Mouse (Mus musculus) cerebellum, adult 11-12 months (tissue): ENCODE results near the gene Slco4a1.

Experiments
- DNase-seq: peaks from one replicate; pipeline ENCODE4 v3.0.0; 2022

The Slco4a1 gene

DNA sequence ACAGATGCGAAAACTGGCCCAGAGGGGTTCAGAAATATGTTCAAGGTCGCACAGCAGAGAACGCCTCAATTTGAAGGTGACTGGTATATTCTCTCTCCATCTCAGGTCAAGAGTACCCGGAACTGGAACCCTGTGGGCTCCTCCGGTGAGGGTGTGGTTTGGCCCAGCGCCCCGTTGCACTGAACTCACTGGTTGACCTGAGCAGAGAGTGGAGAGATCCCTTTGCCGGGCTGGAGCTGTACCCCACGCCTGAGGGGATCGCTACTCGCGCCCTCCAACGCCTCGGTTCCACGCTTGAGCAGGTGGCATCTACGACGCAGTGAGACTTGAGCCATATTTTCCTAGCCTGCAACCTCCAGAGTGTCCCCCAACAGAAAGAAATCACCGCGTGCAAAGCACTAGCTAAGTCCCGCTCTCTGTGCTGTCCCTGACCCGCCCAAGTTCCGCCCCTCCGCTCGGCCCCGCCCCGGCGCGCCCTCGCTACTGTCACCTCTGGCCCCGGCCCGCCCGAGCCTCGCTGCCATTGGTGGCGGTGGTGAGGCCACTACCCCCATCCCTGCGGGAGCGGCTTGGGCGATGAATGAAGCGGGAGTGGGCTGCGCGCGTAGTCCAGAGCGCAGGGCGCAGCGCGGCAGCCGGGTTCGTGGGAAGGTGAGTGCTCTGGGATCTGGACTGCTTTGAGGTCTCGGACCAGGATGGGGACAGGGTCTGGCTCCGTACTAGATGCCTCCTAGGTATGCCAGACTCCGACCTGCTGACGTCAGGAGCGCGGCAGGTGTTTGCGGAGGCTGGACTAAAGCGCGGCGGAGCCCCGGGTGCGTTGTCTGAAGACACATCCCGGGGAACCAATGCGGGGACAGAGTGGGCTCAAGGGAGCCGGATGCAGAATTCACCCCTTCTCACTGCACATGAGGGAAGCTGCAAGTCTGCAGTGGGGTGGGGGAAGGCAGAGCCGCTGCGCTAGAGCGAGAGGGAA, at the start of gene Slco4a1:
TSS of gene Slco4a1 (plus strand) at position 523 of the 976 bp plus-strand sequence.
- peak; percentile 89 for DNase-seq

DNA sequence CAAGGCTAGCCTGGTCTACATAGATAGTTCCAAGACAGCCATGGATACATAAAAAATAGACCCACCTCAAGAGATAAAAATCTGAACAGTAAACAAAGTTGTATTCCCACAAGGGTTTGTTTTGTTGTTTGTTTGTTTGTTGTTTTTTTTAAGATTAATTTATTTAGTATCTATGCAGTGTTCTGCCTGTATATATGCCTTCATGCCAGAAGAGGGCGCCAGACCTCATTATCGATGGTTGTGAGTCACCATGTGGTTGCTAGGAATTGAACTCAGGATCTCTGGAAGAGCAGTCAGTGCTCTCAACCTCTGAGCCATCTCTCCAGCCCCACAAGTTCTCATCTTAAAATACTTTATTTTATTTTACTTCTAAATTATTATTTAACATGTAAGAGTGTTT, 47.6 kb upstream of the Slco4a1 start:
- DNase-seq: no peak

DNA sequence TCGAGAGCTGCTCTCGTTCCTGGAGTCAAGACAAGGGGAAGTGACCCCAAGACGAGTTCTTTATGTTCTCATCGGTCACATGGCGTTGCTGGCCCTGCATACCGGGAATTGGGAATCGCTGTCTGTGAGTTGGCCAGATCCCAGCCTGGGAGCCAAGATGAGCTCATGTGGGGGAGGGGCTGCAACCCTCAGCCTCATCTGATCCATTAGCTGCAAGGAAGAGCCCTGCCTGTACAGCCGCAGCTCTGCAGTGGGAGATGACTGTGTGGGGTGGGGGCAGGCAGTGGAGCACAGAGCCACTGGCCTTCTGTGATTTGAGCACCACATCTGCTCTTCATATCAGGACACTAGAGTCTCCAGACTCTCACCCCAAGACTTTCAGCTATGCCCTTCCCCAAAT, 45.6 kb upstream of the Slco4a1 start:
- DNase-seq: no peak

DNA sequence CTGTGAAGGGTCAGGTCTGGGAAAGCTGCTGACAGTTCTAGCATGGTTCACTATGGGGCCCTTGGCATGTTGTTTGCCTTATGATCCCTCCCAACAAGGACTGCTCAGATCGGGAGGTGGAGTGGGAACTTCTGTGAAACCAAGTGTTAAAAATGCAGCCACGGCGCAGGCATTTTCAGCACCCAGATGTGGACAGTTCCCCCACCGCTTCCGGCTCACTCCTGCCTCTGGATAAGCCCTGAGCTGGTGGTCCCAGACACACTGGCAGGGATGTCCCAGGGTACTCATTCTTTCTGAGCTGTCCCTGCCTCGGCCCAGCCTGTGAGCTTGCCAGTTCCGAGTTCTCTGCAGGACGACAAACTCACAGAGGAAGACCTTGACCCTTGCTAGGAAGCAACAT, 45.0 kb upstream of the Slco4a1 start:
- no peak for DNase-seq

DNA sequence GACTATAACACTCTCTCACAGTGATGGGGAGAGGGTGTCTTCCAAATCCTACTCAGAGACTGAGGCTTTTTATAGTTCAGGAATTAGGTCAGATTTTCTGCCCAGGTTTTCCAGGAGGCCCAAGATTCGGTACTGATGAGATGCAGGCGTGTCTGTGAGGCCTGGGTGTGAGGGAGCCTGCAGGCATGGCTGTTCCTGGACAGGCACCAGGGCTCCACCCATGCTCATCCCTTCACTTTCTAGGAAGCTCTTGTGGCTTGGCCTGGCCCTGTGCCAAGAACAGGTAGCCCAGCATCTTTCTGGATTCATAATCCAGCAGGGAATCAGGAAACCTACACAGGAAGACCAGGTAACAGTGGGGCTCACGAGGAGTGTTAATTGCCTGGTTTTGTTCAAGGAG, 40.4 kb upstream of the Slco4a1 start:
- DNase-seq: peak; percentile 10

DNA sequence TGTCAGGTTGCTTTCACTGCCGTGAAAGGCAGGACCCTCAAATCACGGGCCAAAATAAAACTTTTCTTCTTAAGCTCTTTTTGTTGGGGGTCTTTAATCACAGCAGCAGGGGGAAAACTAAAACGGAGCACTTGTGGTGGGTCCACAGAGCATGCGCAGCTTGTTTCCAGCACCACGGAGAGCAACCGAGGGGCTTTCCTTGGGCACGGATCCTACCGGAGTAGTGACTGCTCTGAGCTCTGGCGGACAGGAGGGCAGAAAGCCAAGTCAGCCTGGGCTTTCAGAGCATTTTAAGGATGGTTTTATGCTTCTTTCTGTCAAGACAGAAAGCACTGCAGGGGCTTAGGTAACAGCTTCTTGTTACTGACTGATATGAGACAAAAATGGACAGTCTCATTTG, 38.3 kb upstream of the Slco4a1 start:
- DNase-seq: no peak

DNA sequence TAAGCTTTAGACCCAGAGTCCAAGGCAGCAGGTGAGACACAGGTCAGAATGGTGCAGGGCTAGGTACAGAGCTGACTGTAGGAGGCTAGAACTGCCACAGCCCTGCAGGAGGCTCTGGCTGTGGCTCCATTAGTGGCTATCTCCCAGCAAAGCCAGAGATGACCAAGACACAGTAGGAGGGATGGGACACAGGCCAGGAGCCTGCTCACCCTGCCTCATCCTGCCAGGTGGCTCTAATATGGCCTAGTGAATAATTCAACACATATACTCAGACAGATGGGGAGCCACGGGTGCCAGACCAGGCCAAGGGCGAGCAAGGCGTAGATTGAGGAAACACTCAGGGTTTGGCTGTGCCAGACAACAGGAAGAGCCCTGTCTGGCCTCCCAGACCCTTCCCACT, 35.4 kb upstream of the Slco4a1 start:
- peak; percentile 86 for DNase-seq

DNA sequence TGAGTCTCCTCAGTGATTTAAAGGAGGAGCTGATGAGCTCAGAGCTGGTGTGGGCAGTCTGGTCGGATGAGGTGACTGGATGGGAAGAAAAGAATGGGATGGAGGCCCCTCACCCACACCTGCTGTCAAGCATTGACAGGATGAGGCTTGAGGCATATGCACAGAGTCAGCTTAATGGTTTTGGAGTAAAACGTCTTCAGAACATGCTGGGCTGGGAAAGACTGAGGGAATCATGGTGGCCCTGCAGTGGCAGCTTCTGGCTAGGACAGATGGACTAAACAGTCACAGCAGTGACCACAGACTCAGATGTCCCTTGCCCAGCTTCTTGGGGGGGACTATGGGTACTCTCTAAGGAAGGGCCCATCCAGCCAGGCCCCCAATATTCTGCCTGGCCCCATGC, 30.9 kb upstream of the Slco4a1 start:
- no peak for DNase-seq

DNA sequence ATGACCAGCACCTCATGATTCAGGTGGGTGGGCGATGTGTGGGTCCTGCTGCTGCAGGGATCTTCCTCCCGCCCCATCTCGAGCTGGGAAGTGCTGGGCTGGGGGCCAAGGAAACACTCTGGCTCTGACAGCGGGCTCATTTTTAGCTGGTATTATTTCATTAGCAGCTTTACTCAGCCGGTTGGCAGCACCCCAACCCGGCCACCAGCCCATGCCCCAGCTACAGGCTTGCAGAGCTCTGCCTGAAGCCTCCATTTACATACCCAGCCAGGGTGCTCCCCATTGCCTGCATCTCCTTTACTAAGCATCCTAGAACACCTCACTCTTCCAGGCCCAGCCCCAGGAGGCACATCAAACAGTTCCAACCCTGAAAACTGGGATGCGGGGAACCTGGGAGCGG, 29.0 kb upstream of the Slco4a1 start:
- peak; percentile 27 for DNase-seq

DNA sequence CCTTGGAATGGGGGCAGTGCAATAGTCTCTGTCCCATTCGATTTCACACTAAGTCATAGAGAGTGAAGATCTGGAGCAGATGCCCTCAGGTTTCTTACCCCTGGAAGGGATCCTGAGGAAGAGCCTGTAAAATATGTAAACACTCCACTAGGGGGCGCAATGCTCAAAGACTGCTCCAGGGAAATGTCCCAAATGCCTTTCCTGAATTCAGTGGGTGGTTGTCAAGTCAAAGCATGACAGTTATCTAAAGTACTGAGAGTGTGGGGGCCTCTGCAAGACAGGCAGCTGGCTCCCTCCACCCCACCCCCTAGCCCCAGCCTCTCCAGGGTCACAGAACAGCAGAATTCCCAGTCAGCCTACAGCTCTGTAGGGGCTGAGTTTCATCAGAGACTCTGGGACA, 27.7 kb upstream of the Slco4a1 start:
- DNase-seq: no peak

DNA sequence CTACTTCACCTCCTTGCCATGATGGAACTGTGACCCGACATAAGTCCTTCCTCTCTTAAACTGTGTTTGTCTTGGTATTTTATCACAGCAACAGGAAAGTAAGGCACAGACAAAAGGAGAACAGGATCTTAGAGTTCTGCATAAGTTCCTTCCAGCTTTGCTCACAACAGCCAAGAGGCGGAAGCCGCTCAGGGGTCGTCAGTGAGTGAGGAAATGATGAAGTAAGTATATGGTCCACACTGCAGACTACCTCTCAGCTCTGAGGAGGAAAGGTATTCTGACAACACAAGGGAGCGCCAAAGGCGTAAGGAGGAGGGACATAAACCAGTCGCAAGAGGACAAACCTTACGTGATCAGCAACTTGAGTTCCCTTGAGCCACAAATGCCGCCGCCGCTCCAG, 25.4 kb upstream of the Slco4a1 start:
- DNase-seq: no peak

DNA sequence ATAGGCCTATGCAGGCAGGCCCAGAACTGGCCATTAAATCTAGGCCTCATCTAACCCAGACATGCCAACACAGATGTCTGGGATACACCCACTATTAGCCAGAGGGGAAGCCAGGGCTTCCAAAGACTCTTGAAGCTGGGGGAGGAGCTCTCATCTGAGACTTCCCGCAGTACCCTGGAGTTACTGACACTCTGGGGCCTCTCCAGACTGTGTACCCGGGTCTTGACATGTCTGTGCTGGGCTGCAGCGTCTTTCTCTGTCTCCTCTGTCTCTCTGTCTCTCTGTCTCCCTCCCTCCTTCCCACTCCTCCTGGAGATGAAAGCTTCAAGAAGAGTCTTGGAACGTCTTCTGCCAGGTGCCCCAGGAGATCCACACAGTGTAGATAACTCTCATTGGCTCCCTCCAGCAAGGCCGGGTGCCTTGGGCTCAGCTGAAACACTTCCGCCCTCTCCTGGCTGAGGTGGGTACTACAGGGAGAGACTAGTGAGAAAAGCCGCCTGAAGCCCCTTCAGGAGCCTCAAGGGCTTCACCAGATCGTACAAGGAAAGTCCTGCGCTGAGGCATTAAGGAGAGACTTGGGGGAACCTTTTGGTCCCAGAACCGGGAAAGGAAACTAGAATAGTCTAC, 23.9 kb upstream of the Slco4a1 start:
- DNase-seq: peak; percentile 43

DNA sequence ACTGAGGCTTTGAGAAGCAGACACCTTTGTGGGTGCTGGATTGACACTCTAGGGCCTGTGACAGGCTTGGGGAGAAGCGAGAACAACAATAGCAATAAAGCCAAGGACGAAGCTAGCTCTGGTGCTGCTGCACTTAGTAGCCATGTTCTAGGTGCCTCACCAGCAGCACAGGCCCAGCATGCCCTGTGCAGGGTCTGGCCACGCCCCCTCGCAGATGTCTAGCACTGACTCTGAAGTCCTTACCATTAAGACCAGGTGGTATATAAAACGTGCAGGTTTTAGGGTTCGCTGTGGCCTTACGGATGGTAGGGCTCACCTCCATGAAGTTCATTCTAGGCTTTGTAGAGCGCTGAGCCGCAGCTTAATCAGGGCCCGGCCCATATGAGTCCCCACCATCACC, 23.3 kb upstream of the Slco4a1 start:
- DNase-seq: no peak

DNA sequence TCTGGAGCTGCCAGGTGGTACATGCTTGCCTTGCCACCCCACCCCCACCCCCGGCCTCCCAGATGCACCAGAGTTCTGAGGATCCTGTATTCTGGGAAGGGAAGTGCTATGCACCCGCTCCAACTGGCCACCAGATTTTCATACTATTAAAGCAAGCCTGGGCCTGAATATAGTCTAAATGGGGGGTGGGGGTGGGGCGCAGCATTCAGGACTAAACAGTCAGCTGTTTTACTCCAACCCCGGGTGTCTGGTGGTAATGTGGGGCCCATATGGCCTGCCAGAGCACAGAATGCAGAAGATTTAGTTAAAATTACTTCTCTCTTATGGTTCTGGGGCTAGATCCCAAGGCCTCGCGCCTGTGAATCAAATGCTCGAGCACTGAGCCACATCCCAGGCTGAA, 22.7 kb upstream of the Slco4a1 start:
- no peak for DNase-seq

DNA sequence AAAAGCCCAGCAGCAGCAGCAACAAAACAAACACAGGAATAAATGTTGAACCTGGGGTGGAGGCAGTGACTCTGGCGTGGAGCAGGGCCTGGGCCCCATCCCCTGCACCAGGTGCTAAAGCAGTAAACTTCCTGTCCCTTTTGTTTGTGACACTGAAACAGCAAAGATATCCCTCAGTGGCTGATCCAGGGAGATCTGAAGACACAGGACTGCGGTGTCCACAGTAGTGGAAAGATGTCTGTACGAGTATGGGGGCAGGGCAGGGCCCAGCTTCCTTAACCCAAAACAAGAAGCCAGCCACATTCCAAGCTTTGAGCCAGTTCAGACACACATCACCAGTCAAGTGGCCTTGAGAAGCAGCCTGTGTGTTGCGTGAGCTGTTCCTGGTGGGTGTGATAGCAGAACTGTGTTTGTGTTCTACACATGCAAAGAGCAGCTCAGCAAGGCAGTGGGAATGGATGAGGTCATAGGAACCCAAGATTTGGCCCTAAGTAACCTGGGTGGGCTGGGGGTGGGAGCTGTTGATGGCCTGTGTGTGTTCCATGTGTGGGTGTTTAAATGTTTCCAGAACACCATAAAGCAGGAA, 20.6 kb upstream of the Slco4a1 start:
- no peak for DNase-seq

DNA sequence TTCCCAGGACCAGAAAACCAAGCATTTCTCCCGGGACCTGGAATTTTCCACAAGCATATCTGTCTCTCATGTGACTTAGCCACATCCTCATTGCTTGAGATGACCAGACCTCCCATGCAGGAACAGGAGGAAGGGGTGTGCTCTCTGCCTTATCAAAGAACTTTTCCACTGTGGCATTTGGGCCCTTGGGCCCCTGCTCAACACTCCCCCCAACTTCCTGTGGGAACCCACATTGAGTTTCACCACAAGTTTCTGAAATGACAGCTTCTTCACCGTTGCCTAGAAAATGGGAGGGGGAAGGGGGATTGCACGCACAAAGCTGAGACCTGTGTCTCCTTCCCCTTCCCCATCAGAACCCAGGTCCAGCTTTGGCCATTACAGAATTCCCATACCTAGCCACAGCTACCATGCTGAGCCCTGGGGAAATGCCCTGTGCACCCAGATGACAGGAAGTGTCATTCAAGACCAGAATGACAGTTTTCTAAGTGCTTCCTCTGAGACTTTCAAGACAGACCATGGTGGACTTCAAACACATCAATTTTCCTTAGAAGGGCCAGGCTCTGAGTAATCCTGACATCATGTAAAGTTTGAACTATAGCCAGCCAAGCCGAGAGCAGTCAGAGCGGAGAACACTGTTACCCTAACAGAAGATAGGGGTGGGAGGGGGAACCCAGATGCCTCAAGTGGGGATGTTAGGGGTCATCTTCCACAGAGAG, 18.7 kb upstream of the Slco4a1 start:
- DNase-seq: no peak

DNA sequence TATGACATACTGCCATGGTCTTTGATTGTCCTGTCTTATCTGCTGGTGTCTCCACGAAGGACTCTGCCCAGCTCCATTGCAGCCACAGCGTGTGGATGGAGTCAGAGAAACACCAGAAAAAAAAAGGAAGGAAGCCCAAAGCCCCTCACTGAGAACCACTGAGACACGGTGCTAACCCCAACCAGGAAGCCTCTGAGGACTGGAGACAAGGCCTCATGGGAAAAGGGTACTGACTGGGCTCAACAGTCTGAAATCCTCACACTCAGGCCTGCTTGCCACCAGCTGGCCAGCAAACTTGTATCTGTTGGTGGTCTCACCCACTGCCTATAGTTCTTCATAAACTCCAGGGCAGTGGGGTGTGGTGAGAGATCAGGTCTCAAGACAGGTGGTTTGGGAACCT, 16.3 kb upstream of the Slco4a1 start:
- DNase-seq: no peak

DNA sequence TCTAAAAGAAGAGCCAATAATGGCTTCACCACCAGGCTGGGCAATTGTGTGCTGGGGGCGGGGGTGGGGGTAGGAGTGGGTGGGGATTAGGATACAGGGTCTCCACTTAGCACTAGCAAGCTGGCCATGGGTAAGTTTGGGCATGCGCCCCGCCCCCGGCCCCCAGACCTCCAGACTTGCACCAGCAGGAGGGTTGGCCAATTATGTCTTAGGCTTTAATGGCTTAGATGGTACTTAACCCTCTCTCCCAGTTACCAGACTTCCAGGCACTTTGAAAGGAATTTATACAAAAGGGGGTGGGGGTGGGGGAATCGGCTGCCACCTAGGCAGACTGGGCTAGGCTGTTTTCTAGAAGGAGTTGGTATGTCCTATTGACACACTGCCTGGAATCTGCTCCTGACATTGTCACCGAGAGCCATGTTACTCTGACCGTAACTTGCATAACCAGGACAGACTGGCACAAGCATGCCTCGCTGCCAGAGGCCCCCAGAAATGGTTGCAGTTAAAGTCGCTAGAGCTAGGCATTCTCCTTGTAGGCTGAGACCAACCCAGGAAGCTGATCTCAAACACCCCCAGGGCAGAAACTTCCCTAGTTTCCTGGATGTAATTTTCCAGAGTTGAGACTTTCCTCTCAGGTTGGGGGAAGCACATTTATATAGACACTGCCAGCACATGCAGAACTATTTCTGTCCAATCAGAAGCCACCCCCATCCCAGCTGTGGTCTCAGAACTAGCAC, 15.3 kb upstream of the Slco4a1 start:
- no peak for DNase-seq

DNA sequence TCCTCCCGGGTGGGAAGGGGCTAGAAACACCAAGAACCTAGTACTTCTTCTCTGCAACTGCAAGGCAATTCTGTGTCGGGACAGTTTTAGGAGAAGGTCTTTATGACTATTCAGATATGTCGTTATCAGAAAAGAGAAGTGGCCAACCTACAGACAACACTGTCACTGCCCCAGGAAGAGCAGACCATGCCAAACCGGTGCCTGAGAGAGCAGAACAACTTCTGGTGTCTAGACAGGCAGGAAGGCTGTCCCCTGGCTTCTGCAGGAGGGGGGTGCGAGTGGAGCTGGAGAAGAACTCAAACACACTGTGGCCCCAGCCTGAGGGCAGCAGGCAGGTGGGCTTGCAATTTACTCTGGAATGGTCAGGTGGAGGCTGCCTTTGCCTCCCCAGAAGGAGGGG, 14.0 kb upstream of the Slco4a1 start:
- no peak for DNase-seq

DNA sequence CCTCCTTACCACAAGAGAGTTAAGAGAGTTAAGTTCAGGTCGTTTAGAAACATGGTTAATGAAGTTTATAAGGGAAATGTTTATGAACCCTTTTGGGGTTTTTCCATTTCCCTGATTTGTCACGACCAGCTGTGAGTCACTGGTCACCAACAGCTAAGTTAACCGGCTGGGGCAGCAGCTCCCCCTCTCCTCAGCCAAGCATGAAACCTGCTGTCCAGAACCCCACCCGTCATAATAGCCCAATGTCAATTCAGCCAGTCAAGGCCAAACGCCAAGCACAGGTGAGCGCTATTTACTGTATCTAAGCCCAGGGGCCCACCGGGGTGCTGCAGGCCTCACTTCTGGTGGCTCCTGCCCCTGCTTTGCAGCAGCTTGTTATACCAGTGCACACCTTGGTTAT, 12.2 kb upstream of the Slco4a1 start:
- DNase-seq: no peak

DNA sequence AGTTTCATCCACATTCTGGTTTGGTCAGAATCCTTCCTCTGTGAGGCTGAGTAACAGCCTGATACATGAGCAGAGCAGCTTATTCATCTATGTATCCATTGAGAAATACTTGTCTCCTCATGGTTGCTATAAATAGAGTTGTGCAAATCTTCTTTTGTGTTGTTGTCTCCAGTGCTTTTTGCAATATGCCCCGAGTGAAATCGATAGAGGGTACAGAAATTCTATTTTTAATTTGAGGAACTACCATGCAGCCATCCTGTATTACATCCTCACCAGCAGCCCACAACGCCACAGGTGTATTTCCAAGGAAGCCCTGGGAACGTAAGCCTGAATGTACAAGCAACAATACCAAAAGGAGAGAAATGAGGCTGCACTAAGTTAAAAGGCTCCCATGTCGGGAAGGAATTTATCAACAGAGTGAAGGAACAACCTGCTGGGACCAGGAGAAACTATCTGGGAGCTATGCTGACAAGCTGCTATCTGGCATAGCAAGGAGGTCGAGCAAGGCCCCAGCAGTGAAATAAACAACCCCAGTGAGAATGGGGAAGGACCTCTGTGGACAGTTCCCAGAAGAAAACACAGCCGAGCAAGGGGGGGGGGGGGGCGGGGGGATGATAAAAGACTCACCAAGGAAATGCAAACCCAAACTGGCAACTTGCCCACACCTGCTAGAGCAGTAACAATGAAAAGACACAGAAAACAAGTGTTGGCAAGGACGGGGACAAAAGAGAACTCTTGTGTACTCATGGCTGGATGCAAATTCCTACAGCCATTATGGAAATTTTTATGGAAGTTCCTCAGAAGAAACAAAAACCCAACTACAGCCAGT, 10.9 kb upstream of the Slco4a1 start:
- DNase-seq: no peak

DNA sequence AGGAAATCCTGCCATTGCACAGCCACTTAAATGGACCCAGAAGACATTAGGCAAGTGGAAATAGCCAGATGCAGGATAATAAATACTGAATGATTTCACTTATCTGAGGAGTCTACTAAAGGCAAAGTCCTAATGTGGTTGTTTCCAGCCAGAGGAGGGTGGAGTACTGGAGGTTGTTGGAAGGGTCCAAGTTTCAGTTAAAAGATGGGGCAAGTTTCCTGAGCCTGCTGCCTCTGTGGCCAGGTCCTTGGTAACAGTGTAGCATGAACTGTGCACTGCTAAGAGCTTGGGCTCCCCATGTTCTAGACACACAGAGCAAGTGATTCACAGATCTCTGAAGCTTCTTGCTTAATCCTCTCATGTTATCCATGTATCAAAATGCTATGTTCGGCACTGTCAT, 10.1 kb upstream of the Slco4a1 start:
- DNase-seq: no peak
